Comparison of ENCODE assay signal across 7 mouse cellular contexts in the genomic region with DNA sequence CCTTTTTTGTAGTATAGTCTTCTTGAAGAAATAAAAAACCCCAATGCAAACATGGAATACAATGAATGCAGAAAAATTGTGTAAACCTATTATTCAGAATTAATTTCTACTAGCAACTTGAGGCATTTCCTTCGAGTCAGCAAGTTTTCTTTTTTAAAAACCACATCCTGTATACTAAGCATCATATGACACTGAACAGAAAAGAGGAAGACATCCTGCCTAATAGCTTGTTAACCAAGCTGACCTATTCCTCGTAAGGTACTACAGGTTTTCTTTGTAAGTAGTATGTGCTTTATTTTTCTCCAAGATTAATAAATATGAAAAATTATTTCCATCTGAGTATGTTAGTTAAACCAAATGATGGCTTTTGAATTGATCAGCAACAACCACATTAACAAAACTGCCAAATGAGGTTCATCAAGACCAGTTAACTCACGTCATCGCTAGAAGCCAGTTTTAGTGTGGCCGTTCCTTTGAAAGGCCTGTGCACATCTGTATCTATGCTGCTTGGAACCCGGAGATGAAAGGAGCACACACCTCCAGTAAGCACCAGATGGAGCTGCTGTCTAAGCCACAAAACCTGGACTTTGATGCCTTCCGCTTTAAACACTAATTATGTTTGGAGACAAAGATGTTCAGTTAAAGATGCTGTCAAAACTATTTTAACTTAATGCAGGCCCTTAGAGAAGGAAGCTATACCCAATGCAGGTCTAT.
DNase-seq lines count a peak whose midpoint lies in the region; ATAC-seq and TF ChIP-seq lines count a peak whose summit lies in the region.

No protein-coding gene starts in this region.

- H3K36me3 ChIP-seq in lung, embryonic 14.5 days (ENCODE audit: insufficient read depth), result peaks cover 3% of the 10 kb centered on the region; the same call in 1 of the 2 replicates
- H3K36me3 ChIP-seq in stomach, embryonic 16.5 days (ENCODE audit: control insufficient read depth, insufficient read depth, low read length), result peaks cover 3% of the 10 kb centered on the region; the same call in 1 of the 2 replicates

- 19% methylated on average over 7 of the region's 7 CpGs for WGBS in bone marrow, adult 2 months
- WGBS in lung, embryonic 14.5 days, result 45% methylated on average over 7 of the region's 7 CpGs
- WGBS in stomach, embryonic 16.5 days, result 50% methylated on average over 7 of the region's 7 CpGs

- peaks cover 6% of the 10 kb centered on the region for H3K9me3 ChIP-seq in lung, embryonic 14.5 days (ENCODE audit: low read depth, low read length)
- peaks cover 5% of the 10 kb centered on the region for H3K9me3 ChIP-seq in stomach, embryonic 16.5 days (replicated peaks; ENCODE audit: control insufficient read depth, low read length)

- no peaks in the 10 kb centered on the region; the same call in 1 of the 2 replicates for H3K4me1 ChIP-seq in bone marrow, adult 2 months (ENCODE audit: control insufficient read depth, insufficient read depth, low read length)
- H3K4me1 ChIP-seq in lung, embryonic 14.5 days (ENCODE audit: insufficient read depth), result peaks cover 3% of the 10 kb centered on the region; the same call in 1 of the 2 replicates
- peaks cover 7% of the 10 kb centered on the region; the same call in 1 of the 2 replicates for H3K4me1 ChIP-seq in stomach, embryonic 16.5 days (ENCODE audit: control insufficient read depth, insufficient read depth, low read length)

- peak; percentile 33 for DNase-seq in urinary bladder, postnatal 14 days (ENCODE audit: low spot score)
- no peak for DNase-seq in urinary bladder, adult 2 months (ENCODE audit: low spot score)
- DNase-seq in kidney, adult 8-10 months, result peak; percentile 37 to 58
- peak; percentile 60 for DNase-seq in lung, embryonic 14.5 days

- ATAC-seq in frontal cortex, adult (ENCODE audit: low TSS enrichment), result peak; percentile 90
- no peak for ATAC-seq in lung, embryonic 14.5 days (ENCODE audit: insufficient read depth)
- no peak; the same call in 1 of the 2 replicates for ATAC-seq in stomach, embryonic 16.5 days (ENCODE audit: insufficient read depth, low FRiP score)

- TF ChIP-seq POLR2A in bone marrow, adult 2 months (IDR thresholded peaks at IDR 0.05; ENCODE audit: borderline replicate concordance, control insufficient read depth, low read depth, low read length), result no peak

- no peak overlapping the region for H3K4me3 ChIP-seq in bone marrow, adult 2 months (replicated peaks; ENCODE audit: control insufficient read depth, low read depth, low read length)
- H3K4me3 ChIP-seq in lung, embryonic 14.5 days (ENCODE audit: low read depth, low read length), result no peak overlapping the region
- no peak overlapping the region for H3K4me3 ChIP-seq in stomach, embryonic 16.5 days (replicated peaks; ENCODE audit: low read length)

- H3K4me2 ChIP-seq in lung, embryonic 14.5 days, result no peak overlapping the region
- H3K4me2 ChIP-seq in stomach, embryonic 16.5 days (ENCODE audit: low read depth, low read length), result no peak overlapping the region

- no peaks in the 10 kb centered on the region for H3K27me3 ChIP-seq in lung, embryonic 14.5 days (ENCODE audit: insufficient read depth, low read length)
- no peaks in the 10 kb centered on the region for H3K27me3 ChIP-seq in stomach, embryonic 16.5 days (ENCODE audit: control insufficient read depth, insufficient read depth, low read length)

- no peak overlapping the region for H3K9ac ChIP-seq in lung, embryonic 14.5 days
- H3K9ac ChIP-seq in stomach, embryonic 16.5 days (ENCODE audit: low read length), result no peak overlapping the region

- H3K27ac ChIP-seq in bone marrow, adult 2 months (ENCODE audit: control insufficient read depth, insufficient read depth, low read depth, low read length, poor library complexity), result no peak overlapping the region
- no peak overlapping the region for H3K27ac ChIP-seq in lung, embryonic 14.5 days (ENCODE audit: low read depth)
- peak overlapping the region; percentile 42 for H3K27ac ChIP-seq in stomach, embryonic 16.5 days (ENCODE audit: low read length)

- peak; percentile 38; the same call in 1 of the 2 replicates for TF ChIP-seq CTCF in bone marrow, adult 2 months (IDR thresholded peaks at IDR 0.05; ENCODE audit: control insufficient read depth, insufficient read depth, low read length)
- peak; percentile 62 for TF ChIP-seq CTCF in lung, embryonic 14.5 days (IDR thresholded peaks at IDR 0.05; ENCODE audit: low read depth)
